Mouse (Mus musculus) bone marrow macrophage, adult 2 months (primary cell): ENCODE results near the gene Zmiz2. TPM values are rescaled to one million over a fixed set of nuclear protein-coding genes. Genes with fewer than 3 reads are reported as not detected.
A peak's percentile ranks its signal among the peaks of the same experiment; 100 is the strongest.
"Not testable (repeated sequence)": the region's sequence is repeated elsewhere in the genome, so short reads cannot be mapped to it uniquely, and the experiment has no call there.

Source experiments
- H3K27ac ChIP-seq: 2 replicates; pipeline ENCODE4 v1.5.1; 2012; ENCODE audit warnings: low read depth, low read length; ENCODE audit not compliant: insufficient read depth
- H3K4me1 ChIP-seq: 2 replicates; pipeline ENCODE4 v1.6.1; 2012; ENCODE audit warnings: low read length; ENCODE audit not compliant: control insufficient read depth, insufficient read depth
- H3K4me3 ChIP-seq: 2 replicates; pipeline ENCODE4 v1.5.1; 2012; ENCODE audit warnings: mild to moderate bottlenecking, low read length, moderate library complexity; ENCODE audit not compliant: insufficient read depth
- CTCF ChIP-seq: IDR thresholded peaks from 2 replicates; pipeline ENCODE4 v1.5.1; 2012; ENCODE audit warnings: low read depth, mild to moderate bottlenecking, low read length, moderate library complexity
- POLR2A ChIP-seq: IDR thresholded peaks from 2 replicates; pipeline ENCODE4 v1.6.1; 2012; ENCODE audit warnings: mild to moderate bottlenecking, low read depth, low read length, borderline replicate concordance
- polyA plus RNA-seq: library from polyadenylated mRNA; stranded (reverse); fragments of >200 nt; gene quantifications from 2 replicates; pipeline ENCODE4 v1.2.4, GENCODE M21; 2012; ENCODE audit not compliant: missing spikeins, insufficient read depth, insufficient read length

The Zmiz2 gene
- 89.7 and 107 TPM in 2 replicates for polyA plus RNA-seq

DNA sequence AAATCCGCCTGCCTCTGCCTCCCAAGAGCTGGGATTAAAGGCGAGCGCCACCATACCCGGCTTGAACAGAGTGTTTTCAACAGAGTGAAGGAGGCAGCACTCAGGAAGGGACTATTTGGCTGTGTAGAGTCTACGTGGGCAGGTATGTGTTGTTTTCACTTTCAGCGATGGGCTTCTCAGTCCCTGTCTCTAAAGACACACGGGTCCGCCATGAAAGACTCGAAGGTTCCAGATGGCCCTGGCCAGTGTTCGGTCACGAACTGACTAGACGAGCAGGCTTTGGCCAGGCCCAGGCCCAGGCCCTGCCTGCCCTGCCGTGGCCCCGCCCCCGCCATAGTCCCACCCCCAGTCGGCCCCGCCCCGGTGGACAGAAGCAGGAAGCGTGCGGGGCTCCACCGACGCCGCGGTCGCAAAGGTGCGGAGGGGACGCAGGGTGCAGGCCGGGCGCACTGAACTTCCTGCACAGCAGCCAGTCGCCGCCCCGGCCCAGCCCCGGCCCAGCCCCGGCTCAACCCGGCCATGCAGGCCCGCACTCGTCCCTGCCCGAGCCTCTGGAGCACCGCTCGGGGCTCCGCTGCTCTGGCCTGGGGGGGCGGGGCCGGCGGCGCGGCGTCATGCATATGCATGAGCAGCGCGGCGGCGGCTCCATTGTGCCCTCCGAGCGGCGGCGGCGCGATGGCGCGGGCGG, at the start of gene Zmiz2:
Gene Zmiz2 (plus strand): TSS at position 349 of the 688 bp plus-strand sequence.
- peak within 1 kb of the TSS; percentile 95 for H3K27ac ChIP-seq
- peaks cover 29% of the 10 kb centered on the region for H3K4me1 ChIP-seq
- peak within 1 kb of the TSS; percentile 76 for H3K4me3 ChIP-seq
- 0 out of 2 replicates have a peak, but pooled peaks have one; percentile 24 for TF ChIP-seq POLR2A
- TF ChIP-seq CTCF = no peak

DNA sequence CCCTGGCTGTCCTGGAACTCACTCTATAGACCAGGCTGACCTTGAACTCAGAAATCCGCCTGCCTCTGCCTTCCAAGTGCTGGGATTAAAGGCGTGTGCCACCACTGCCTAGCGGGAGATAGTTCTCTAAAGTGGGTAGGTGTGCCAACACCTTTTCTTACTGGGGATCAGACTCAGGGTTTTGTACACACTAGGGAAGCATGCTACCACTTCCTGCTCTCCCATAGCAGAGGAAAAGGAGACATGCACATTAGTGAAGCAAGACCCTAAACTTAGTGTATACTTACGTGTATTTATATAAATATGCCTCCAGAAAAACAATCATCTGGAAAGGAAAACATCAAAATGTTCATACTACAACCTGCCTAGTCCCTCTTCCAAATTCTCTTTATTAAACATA, 42.9 kb upstream of the Zmiz2 start:
- Histone ChIP-seq H3K4me1 (no peaks in the 10 kb centered on the region), H3K27ac (no peak overlapping the region), H3K4me3 (no peak overlapping the region)
- TF ChIP-seq CTCF = no peak
- no peak for TF ChIP-seq POLR2A

DNA sequence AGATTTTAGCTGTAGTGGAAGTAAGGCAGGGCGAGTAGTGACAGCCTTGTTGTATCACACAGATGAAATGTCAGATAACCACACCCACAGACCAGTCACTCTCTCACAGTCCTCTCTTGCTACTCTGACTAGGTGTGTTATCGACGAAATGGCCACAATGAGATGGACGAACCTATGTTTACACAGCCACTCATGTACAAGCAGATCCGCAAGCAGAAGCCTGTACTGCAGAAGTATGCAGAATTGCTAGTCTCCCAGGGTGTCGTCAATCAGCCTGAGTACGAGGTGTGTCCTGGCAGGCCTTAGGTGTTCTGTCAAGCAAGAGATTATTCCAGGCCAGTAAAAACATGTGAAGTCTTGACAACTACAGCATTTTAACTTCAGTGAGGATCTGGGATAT, 41.9 kb upstream of the Zmiz2 start:
- TF ChIP-seq CTCF = no peak
- TF ChIP-seq POLR2A = no peak
- no peak overlapping the region for H3K27ac ChIP-seq
- H3K4me3 ChIP-seq = no peak overlapping the region
- H3K4me1 ChIP-seq = no peaks in the 10 kb centered on the region

GRCm38 (mm10) chr11:6348681-6349200, 40.1 kb upstream of the Zmiz2 start:
- Histone ChIP-seq H3K4me3 (no peak overlapping the region), H3K4me1 (no peaks in the 10 kb centered on the region), H3K27ac (no peak overlapping the region)
- TF ChIP-seq CTCF (no peak), POLR2A (no peak)

- Histone ChIP-seq H3K27ac (no peak overlapping the region), H3K4me1 (no peaks in the 10 kb centered on the region), H3K4me3 (no peak overlapping the region)
- TF ChIP-seq POLR2A (no peak), CTCF (no peak)
Observed at GRCm38 (mm10) chr11:6349586-6349985, 39.3 kb upstream of the Zmiz2 start.

DNA sequence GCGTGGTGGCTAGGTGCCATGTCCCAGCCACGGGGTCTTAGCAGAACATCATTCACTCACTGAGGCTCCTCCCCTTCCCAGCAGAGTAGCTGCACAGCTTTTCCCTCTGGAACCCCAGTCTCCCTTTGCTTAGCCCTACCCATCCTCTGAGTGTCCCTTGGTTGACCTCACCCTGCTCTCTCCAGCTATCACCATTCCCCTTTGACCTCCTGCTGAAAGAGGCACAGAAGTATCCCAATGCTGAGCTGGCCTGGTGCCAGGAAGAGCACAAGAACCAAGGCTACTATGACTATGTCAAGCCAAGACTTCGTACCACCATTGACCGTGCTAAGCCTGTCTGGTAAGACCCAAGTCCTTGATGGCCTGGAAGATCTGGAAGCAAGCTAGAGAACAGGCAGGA, 33.8 kb upstream of the Zmiz2 start:
- Histone ChIP-seq H3K27ac (no peak overlapping the region), H3K4me3 (no peak overlapping the region), H3K4me1 (no peaks in the 10 kb centered on the region)
- no peak for TF ChIP-seq CTCF
- no peak for TF ChIP-seq POLR2A

DNA sequence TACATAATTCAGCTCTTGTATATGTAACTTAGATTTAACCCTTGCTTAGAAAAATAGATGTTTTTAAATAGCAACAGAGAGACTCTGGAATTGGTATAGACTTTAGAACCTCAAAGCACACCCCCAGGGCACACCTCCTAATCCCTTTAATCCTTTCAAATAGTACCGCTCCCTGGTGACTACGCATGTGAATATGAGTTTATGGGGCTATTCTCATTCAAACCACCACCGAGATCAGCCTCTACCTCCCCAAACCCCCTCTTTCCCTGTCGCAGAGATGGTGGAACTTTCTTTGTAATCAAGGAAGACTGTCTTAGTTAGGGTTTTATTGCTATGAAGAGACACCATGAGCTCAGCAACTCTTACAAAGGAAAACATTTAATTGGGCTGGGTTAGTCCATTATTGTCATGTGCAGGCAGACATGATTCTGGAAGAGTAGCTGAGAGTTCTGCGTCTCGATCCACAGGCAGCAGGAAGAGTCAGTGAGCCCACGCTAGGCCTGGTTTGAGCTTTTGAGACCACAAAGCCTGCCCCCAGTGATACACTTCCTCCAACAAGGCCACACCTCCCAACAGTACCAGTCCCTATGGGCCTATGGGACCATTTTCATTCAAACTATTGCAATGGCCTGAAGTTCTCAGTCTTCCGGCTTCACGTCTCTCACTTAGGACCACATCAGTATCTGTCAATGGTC, 24.1 kb upstream of the Zmiz2 start:
- Histone ChIP-seq H3K4me3 (no peak overlapping the region), H3K4me1 (peaks cover 5% of the 10 kb centered on the region), H3K27ac (no peak overlapping the region)
- TF ChIP-seq POLR2A = no peak
- TF ChIP-seq CTCF = no peak

- TF ChIP-seq CTCF = peak; percentile 67
- no peak for TF ChIP-seq POLR2A
- Histone ChIP-seq H3K4me1 (peaks cover 5% of the 10 kb centered on the region), H3K4me3 (no peak overlapping the region), H3K27ac (peak overlapping the region; percentile 60)
Observed at GRCm38 (mm10) chr11:6365885-6366284, 23.0 kb upstream of the Zmiz2 start.

DNA sequence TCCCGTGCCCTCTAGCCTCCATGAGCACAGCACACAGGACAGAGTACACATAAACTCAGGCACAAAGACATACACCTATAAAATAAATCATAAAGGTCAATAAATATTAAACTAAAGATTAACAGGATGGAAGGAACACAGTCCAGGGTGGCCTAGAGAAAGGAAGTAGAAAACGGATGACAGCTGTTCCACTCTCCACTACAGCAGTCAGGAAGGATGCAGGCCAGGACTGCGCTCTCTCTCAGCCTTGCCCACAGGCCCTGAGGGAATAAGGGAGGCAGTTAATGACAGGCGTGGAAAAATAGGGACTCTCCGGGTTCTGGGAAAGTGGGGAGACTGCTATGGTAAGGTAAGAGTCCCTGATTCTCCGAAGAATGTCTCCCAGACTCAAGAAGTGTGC, 22.4 kb upstream of the Zmiz2 start:
- no peak overlapping the region for H3K27ac ChIP-seq
- H3K4me3 ChIP-seq = no peak overlapping the region
- TF ChIP-seq CTCF (no peak), POLR2A (no peak)
- H3K4me1 ChIP-seq = peaks cover 10% of the 10 kb centered on the region

- no peak overlapping the region for H3K27ac ChIP-seq
- no peak overlapping the region for H3K4me3 ChIP-seq
- H3K4me1 ChIP-seq = peaks cover 15% of the 10 kb centered on the region
- TF ChIP-seq POLR2A (no peak), CTCF (no peak)
Observed at GRCm38 (mm10) chr11:6367156-6367555, 21.7 kb upstream of the Zmiz2 start.

DNA sequence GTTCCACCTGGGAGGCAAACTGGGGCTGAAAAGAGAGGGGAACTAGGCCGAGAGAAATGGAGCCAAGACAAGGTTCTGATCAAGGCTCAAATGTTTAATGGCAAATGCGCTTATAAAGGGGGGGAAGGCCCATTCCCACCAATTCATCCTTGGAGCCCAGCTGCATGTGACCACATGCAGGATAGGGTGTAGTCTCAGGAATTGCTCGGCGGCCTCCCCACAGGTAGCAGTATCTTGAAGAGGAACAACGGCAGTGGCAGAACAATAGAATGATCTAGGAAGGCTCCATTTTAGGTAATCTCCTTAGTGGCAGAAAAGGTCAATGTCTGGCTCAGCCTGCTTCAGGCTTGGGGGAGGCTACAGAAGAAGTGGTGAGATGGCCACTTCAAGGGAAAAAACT, 20.9 kb upstream of the Zmiz2 start:
- H3K27ac ChIP-seq = not testable (repeated sequence)

More for the DNA sequence above, 20.9 kb upstream of the Zmiz2 start:
- not testable (repeated sequence) for H3K4me3 ChIP-seq
- H3K4me1 ChIP-seq = peaks cover 18% of the 10 kb centered on the region
